Mouse (Mus musculus) lung, postnatal 0 days (tissue): ENCODE results near the gene Rpp14. TPM values are rescaled to one million over a fixed set of nuclear protein-coding genes. Genes with fewer than 3 reads are reported as not detected.
A peak's percentile ranks its signal among the peaks of the same experiment; 100 is the strongest.

ENCODE experiments used
- ATAC-seq: fragments of 200-750 bp; cut with Nextera tagmentation; 2 replicates; pipeline ENCODE4 v1.8.0; 2017; ENCODE audit warnings: moderate library complexity
- DNase-seq: peaks from one replicate; pipeline ENCODE4 v3.0.0-alpha.2; 2016; ENCODE audit warnings: low spot score
- H3K27ac ChIP-seq: fragments of 300-500 bp; sonication (generic); 2 replicates; pipeline ENCODE4 v1.5.1; 2014; ENCODE audit warnings: antibody characterized with exemption, mild to moderate bottlenecking, low read length, mixed read lengths
- H3K27me3 ChIP-seq: fragments of 300-500 bp; sonication (generic); replicated peaks from 2 replicates; pipeline ENCODE4 v1.6.1; 2014; ENCODE audit warnings: low read length, mixed read lengths; ENCODE audit not compliant: insufficient read depth
- H3K36me3 ChIP-seq: fragments of 300-500 bp; sonication (generic); 2 replicates; pipeline ENCODE4 v1.6.1; 2014; ENCODE audit warnings: low read length, mixed read lengths; ENCODE audit not compliant: insufficient read depth
- H3K4me1 ChIP-seq: fragments of 300-500 bp; sonication (generic); 2 replicates; pipeline ENCODE4 v1.6.1; 2014; ENCODE audit warnings: antibody characterized with exemption, low read depth, low read length, mixed read lengths; ENCODE audit not compliant: insufficient read depth
- H3K4me2 ChIP-seq: fragments of 300-500 bp; sonication (generic); replicated peaks from 2 replicates; pipeline ENCODE4 v1.6.1; 2014; ENCODE audit warnings: low read depth, mild to moderate bottlenecking, low read length, moderate library complexity, mixed read lengths
- H3K4me3 ChIP-seq: fragments of 300-500 bp; sonication (generic); 2 replicates; pipeline ENCODE4 v1.5.1; 2014; ENCODE audit warnings: low read depth, low read length
- H3K9ac ChIP-seq: fragments of 300-500 bp; sonication (generic); replicated peaks from 2 replicates; pipeline ENCODE4 v1.6.1; 2014; ENCODE audit warnings: low read depth, mild to moderate bottlenecking
- H3K9me3 ChIP-seq: fragments of 300-500 bp; sonication (generic); 2 replicates; pipeline ENCODE4 v1.6.1; 2016; ENCODE audit warnings: low read length, mixed read lengths
- CTCF ChIP-seq: IDR thresholded peaks from 2 replicates; pipeline ENCODE4 v1.5.1; 2016; ENCODE audit warnings: antibody characterized with exemption, mild to moderate bottlenecking
- EP300 ChIP-seq: IDR thresholded peaks from 2 replicates; pipeline ENCODE4 v1.6.1; 2016; ENCODE audit warnings: antibody characterized with exemption, mild to moderate bottlenecking, control low read depth
- WGBS: fragments of 180-500 bp; shearing (Covaris S2); extraction: QIAGEN DNeasy Blood & Tissue Kit; methylation state at CpG from one replicate; pipeline ENCODE4 v1.1.7; 2014; 5-methylcytosine and 5-hydroxymethylcytosine counted together
- polyA plus RNA-seq: library from polyadenylated mRNA; unstranded; fragments of >200 nt; fragmentation: Nextera tagmentation; extraction: Ambion mirVana; gene quantifications from 2 replicates; pipeline ENCODE4 v1.2.1, GENCODE M21; 2015

Gene Rpp14
- polyA plus RNA-seq, 1 experiment from 2014 or later, result 37.6 TPM

DNA sequence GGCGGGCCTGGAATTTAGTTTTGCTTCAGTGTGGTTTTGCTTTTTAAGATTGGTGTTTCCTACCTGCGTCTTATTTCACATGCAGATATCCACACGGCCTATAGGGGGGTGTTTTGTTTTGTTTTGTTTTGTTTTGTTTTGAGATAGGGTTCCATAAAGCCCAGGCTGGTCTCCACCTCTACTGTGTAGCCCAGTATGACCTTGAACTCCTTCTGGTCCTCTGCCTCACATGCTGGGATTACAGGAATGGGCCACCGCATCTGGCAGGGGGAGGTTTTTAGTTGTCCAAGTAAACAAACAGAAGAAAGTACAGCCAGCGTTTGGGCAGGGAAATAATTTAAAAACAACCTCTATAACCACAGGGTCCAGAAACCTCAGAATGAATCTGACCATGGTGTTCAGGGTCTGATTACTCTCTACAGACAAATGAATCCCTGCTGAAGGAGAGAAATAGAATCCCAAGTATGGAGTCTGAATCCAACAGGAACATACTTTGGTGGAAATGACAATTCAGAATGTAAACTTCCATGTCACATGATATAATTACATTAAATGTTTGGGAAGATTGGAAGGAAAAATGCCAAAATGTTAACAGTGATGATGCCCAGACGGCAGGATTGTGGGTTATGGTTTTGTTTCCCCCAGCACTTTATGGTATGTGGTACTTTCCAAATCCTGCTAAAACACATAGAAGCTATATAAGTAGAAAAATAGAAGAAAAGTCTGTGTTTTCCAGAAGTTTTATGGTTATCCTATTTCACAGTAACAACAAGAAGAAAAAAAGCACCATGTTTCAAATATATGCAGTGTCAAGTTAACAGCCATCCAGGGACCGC, 44.1 kb downstream of the Rpp14 start:
- H3K27ac ChIP-seq, result no peak overlapping the region
- no peaks in the 10 kb centered on the region for H3K27me3 ChIP-seq
- no peaks in the 10 kb centered on the region for H3K4me1 ChIP-seq
- no peaks in the 10 kb centered on the region for H3K9me3 ChIP-seq
- no peak overlapping the region for H3K9ac ChIP-seq
- TF ChIP-seq EP300 (no peak), CTCF (no peak)
- H3K36me3 ChIP-seq, result peaks cover 16% of the 10 kb centered on the region; the same call in 1 of the 2 replicates
- no peak for DNase-seq
- ATAC-seq, result no peak
- 72% methylated on average over 7 of the region's 7 CpGs for WGBS
- H3K4me3 ChIP-seq, result no peak overlapping the region
- H3K4me2 ChIP-seq, result no peak overlapping the region

DNA sequence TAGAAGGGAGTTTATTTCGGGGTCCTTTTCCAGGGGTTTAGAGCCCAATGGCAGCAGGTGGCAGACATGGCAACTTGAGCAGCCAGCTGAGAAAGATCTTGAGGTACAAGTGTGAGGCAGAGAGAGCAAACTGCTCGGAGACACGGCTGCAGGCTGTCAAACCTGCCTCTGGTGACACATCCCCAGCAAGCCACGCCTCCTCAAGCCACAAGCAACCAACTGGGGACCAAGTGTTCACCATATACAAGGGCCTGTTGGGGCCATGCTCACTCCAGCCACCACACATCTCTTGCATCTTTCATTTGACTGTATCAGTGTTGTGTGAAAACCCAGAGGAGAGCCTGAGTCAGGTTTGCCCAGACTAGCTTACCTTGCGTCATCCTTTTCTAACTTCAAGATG, 47.8 kb downstream of the Rpp14 start:
- WGBS, result 59% methylated on average over 5 of the region's 5 CpGs

DNA sequence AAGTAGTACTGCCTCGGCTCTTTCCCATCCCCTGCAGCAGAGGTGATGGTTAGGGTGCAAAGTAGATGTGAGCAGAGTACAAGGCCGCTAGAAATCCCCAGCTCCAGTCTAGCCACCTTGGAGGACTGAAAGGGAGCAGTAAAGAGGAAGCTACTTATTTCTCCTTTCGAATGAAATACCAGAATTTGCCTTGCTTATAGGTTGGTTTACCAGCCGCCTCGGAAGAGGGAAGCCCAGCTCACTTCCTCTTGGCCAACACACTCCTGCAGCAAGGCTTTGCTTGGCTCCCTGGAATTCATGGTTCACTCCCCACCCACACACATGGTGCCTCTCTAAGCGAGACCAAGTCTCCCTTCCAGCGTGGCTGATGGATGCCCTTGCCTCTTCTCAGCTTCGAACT, 52.6 kb downstream of the Rpp14 start:
- DNase-seq (peak; percentile 44), ATAC-seq (no peak)
- H3K9ac ChIP-seq, result no peak overlapping the region
- peaks cover 19% of the 10 kb centered on the region; the same call in 1 of the 2 replicates for H3K4me1 ChIP-seq
- H3K36me3 ChIP-seq, result peaks cover 4% of the 10 kb centered on the region; the same call in 1 of the 2 replicates
- H3K27ac ChIP-seq, result no peak overlapping the region
- 82% methylated on average over 8 of the region's 8 CpGs for WGBS
- H3K4me2 ChIP-seq, result no peak overlapping the region
- no peak overlapping the region for H3K4me3 ChIP-seq
- TF ChIP-seq EP300 (no peak), CTCF (no peak)
- no peaks in the 10 kb centered on the region for H3K27me3 ChIP-seq
- no peaks in the 10 kb centered on the region for H3K9me3 ChIP-seq

More for the DNA sequence above, 47.8 kb downstream of the Rpp14 start:
- Histone ChIP-seq H3K27me3 (no peaks in the 10 kb centered on the region), H3K9me3 (no peaks in the 10 kb centered on the region), H3K27ac (no peak overlapping the region), H3K9ac (no peak overlapping the region), H3K4me3 (no peak overlapping the region), H3K4me2 (no peak overlapping the region), H3K4me1 (no peaks in the 10 kb centered on the region), H3K36me3 (peaks cover 12% of the 10 kb centered on the region)
- no peak for ATAC-seq
- DNase-seq, result no peak
- TF ChIP-seq EP300, result no peak
- TF ChIP-seq CTCF, result no peak

DNA sequence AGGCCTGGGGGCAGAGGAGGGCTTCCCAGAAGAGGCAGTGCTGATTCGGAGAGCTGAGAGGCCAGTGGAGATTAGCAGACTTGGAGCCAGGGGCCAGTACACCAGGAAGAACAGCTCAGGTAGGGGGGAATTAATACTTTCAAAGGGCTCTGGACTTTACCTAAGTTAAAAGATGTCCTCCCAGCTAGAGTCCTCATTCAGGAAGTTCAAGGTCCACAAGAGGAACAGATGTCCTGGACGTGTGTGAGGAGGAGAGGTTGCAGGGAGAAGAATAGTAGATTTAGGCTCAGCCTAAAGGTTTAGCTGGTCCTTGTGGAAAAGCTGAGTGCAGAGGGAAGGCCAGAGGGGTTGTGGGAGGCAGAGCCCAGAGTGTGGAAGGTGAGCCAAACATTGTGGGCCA, 54.1 kb downstream of the Rpp14 start:
- Histone ChIP-seq H3K9me3 (no peaks in the 10 kb centered on the region), H3K27ac (peak overlapping the region; percentile 75), H3K4me3 (no peak overlapping the region), H3K27me3 (no peaks in the 10 kb centered on the region), H3K4me1 (peaks cover 19% of the 10 kb centered on the region; the same call in 1 of the 2 replicates), H3K36me3 (peaks cover 12% of the 10 kb centered on the region), H3K4me2 (no peak overlapping the region), H3K9ac (no peak overlapping the region; the same call in 1 of the 2 replicates)
- ATAC-seq (no peak), DNase-seq (no peak)
- whole genome bisulfite sequencing, result 50% methylated on average over 2 of the region's 2 CpGs
- TF ChIP-seq CTCF (no peak), EP300 (no peak)

DNA sequence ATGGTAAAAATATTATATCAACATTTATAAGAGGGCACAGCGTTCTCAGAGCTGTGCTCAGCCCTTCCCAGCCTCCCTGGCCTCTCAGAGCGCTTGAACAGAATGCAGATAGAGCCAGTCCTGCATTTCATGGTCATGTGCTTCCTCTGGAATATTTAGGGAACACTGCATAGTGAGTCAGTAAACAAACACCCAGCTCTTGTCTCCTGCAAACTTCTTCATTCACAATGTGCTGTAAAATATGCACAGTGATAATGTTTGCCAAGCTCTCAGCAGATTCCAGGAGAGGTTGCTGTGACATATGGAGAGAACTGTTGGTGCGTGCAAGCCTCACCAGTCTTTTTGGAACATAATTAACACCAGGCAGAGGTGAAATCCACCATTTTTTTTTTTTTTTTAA, 55.0 kb downstream of the Rpp14 start:
- H3K4me3 ChIP-seq, result no peak overlapping the region
- H3K27ac ChIP-seq, result peak overlapping the region; percentile 75; the same call in 1 of the 2 replicates
- H3K27me3 ChIP-seq, result no peaks in the 10 kb centered on the region
- WGBS, result 23% methylated on average over 3 of the region's 3 CpGs
- DNase-seq, result peak; percentile 87
- ATAC-seq, result peak; percentile 95
- peaks cover 19% of the 10 kb centered on the region; the same call in 1 of the 2 replicates for H3K4me1 ChIP-seq
- TF ChIP-seq EP300 (peak; percentile 74; the same call in 1 of the 2 replicates), CTCF (no peak)
- peaks cover 18% of the 10 kb centered on the region for H3K36me3 ChIP-seq
- H3K9ac ChIP-seq, result no peak overlapping the region
- H3K4me2 ChIP-seq, result no peak overlapping the region
- no peaks in the 10 kb centered on the region for H3K9me3 ChIP-seq

DNA sequence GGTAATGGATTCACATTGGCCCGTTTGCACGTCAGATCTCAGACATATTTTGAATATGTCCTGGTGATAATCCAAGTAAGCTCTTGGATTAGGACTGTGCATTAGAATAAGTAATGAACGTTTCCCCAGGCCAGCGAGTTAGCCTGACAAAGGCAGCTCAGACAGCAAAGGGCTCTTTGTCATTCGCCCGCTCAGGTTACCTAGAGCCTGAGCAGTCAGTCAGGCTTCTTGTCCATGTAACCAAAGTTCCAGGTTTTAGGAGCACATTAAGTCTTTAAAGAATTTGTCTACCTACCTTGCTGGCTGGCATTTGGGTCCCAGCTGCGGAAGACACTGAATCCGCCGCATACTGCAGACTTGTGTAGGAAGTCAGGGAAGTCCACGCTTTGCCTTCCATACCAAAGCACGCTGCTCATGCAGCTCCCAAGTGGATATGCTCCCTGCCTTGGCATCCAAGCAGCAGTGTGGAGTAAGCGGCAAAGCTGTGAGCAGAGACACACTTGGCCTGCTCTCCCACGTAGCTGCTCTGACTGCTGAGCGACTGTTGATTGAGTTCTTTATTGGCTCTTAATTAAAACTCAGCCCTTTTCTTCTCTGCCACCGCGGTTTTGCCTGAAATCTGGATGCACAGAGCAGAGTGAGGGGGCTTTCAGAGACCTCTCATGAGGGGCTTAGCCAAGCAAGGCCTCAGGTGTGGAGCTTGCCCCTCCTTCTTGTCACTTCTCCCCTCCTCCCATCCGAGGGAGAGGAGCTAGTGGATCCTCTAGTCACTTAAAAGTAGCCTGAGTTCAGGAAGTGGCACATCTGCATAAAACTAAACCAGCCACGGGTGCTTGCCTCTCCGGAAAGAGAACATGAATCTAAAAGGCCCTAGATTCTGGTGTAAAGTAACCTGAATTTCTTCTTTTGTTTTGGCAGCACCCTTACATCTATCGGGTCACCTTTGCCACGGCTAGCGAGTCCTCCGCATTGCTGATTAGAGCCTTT, 59.9 kb downstream of the Rpp14 start:
- no peak overlapping the region for H3K9ac ChIP-seq
- WGBS, result 83% methylated on average over 23 of the region's 23 CpGs
- no peak overlapping the region for H3K4me2 ChIP-seq
- no peak for TF ChIP-seq CTCF
- no peak for TF ChIP-seq EP300
- peaks cover 5% of the 10 kb centered on the region; the same call in 1 of the 2 replicates for H3K4me1 ChIP-seq
- ATAC-seq (no peak), DNase-seq (no peak)
- H3K36me3 ChIP-seq, result peaks cover 28% of the 10 kb centered on the region; the same call in 1 of the 2 replicates
- H3K27me3 ChIP-seq, result no peaks in the 10 kb centered on the region
- no peaks in the 10 kb centered on the region for H3K9me3 ChIP-seq
- H3K27ac ChIP-seq, result no peak overlapping the region
- H3K4me3 ChIP-seq, result no peak overlapping the region
